Mouse (Mus musculus): ENCODE data around the gene Dync2li1.

The Dync2li1 gene

GRCm38 (mm10) chr17:84645894-84646293 is 19.6 kb downstream of the Dync2li1 start:
- no peak for DNase-seq (ENCODE audit: low read depth)

GRCm38 (mm10) chr17:84646477-84646876 is 20.2 kb downstream of the Dync2li1 start:
- no peak for DNase-seq (ENCODE audit: low read depth)

- peak; percentile 31 for DNase-seq (ENCODE audit: low read depth)
Measured at GRCm38 (mm10) chr17:84647630-84648029, 21.3 kb downstream of the Dync2li1 start.

- no peak for DNase-seq (ENCODE audit: low read depth)
Measured at GRCm38 (mm10) chr17:84650302-84651017, 24.2 kb downstream of the Dync2li1 start.

- no peak for DNase-seq (ENCODE audit: low read depth)
Measured at GRCm38 (mm10) chr17:84653544-84653943, 27.2 kb downstream of the Dync2li1 start.

GRCm38 (mm10) chr17:84656205-84656604 is 29.9 kb downstream of the Dync2li1 start:
- DNase-seq (ENCODE audit: low read depth): no peak

- DNase-seq (ENCODE audit: low read depth): no peak
Measured at GRCm38 (mm10) chr17:84656653-84657421, 30.5 kb downstream of the Dync2li1 start.

- no peak for DNase-seq (ENCODE audit: low read depth)
Measured at GRCm38 (mm10) chr17:84657422-84657732, 31.1 kb downstream of the Dync2li1 start.

GRCm38 (mm10) chr17:84657782-84658181 is 31.5 kb downstream of the Dync2li1 start:
- no peak for DNase-seq (ENCODE audit: low read depth)

GRCm38 (mm10) chr17:84658195-84658594 is 31.9 kb downstream of the Dync2li1 start:
- no peak for DNase-seq (ENCODE audit: low read depth)

- DNase-seq (ENCODE audit: low read depth): no peak
Measured at GRCm38 (mm10) chr17:84658951-84659350, 32.7 kb downstream of the Dync2li1 start.

- DNase-seq (ENCODE audit: low read depth): no peak
Measured at GRCm38 (mm10) chr17:84665053-84665452, 38.8 kb downstream of the Dync2li1 start.

- no peak for DNase-seq (ENCODE audit: low read depth)
Measured at GRCm38 (mm10) chr17:84665691-84666090, 39.4 kb downstream of the Dync2li1 start.

- DNase-seq (ENCODE audit: low read depth): no peak
Measured at GRCm38 (mm10) chr17:84667848-84668247, 41.6 kb downstream of the Dync2li1 start.

- DNase-seq (ENCODE audit: low read depth): no peak
Measured at GRCm38 (mm10) chr17:84672376-84673369, 46.4 kb downstream of the Dync2li1 start.

GRCm38 (mm10) chr17:84674048-84674447 is 47.8 kb downstream of the Dync2li1 start:
- no peak for DNase-seq (ENCODE audit: low read depth)

GRCm38 (mm10) chr17:84675204-84675603 is 48.9 kb downstream of the Dync2li1 start:
- DNase-seq (ENCODE audit: low read depth): no peak

GRCm38 (mm10) chr17:84675951-84676366 is 49.7 kb downstream of the Dync2li1 start, which contains the start of gene Abcg8:
Gene Abcg8, plus strand, starts transcription at chr17:84676302.
- no peak for DNase-seq (ENCODE audit: low read depth)

GRCm38 (mm10) chr17:84677595-84677994 is 51.3 kb downstream of the Dync2li1 start:
- no peak for DNase-seq (ENCODE audit: low read depth)

GRCm38 (mm10) chr17:84681670-84682069 is 55.4 kb downstream of the Dync2li1 start:
- no peak for DNase-seq (ENCODE audit: low read depth)

GRCm38 (mm10) chr17:84682734-84683717 is 56.7 kb downstream of the Dync2li1 start, which contains the start of gene Abcg5:
Gene Abcg5, minus strand, starts transcription at chr17:84683011.
- no peak for DNase-seq (ENCODE audit: low read depth)
